8 mouse cellular contexts compared by ENCODE assay signal in the genomic region with DNA sequence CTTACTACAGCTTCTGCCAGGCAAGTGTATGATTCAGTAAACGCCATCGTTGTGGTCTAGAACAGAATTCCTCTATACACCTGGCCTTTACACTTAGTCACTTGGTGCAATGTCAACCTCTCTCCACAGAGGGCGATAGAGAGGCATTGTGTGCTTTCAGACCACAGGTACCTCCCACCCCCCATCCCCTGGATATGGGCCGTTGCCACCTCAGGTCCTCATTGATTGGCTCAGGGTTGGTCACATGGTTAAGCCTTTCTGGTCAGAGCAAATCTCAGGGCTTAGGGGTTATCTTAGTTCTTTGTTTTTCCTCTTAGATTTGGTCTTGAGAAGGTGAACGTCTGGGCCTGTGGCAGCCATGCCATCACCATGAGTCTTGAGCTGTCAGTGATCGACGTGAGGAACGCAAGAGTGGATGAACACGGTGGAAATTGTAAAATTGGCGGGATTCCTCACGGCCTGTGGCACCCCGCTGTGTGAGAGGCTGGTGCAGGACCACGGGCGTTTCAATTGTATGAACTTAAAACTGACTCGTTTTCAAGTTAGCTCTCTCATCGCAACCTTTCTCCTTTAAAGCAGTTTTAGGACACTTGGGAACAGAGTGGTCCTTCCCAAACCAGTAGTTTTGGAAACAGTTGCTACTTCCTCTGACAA. TPM values are rescaled to one million over a fixed set of nuclear protein-coding genes. Genes with fewer than 3 reads are reported as not detected.
DNase-seq lines count a peak whose midpoint lies in the region; ATAC-seq lines count a peak whose summit lies in the region.

No protein-coding gene starts in this region.

- H3K4me3 ChIP-seq in heart, embryonic 10.5 days, result 0 out of 2 replicates have a peak overlapping the region, but pooled peaks have one; percentile 27
- H3K4me3 ChIP-seq in liver, embryonic 13.5 days (replicated peaks), result no peak overlapping the region
- H3K4me3 ChIP-seq in neural tube, embryonic 12.5 days, result no peak overlapping the region

- no peaks in the 10 kb centered on the region for H3K9me3 ChIP-seq in heart, embryonic 10.5 days
- no peaks in the 10 kb centered on the region for H3K9me3 ChIP-seq in liver, embryonic 13.5 days (replicated peaks)
- H3K9me3 ChIP-seq in neural tube, embryonic 12.5 days, result no peaks in the 10 kb centered on the region

- DNase-seq in heart, embryonic 10.5 days (ENCODE audit: low spot score), result no peak
- no peak for DNase-seq in heart, adult 8-10 months (ENCODE audit: low spot score)
- peak; percentile 19 for DNase-seq in adipocyte (ENCODE audit: low spot score)
- DNase-seq in liver, embryonic 13.5 days, result no peak
- DNase-seq in layer of hippocampus, postnatal 36 days, result no peak

- H3K27me3 ChIP-seq in heart, embryonic 10.5 days (ENCODE audit: insufficient read depth, poor library complexity, severe bottlenecking), result peaks cover 79% of the 10 kb centered on the region
- peaks cover 32% of the 10 kb centered on the region for H3K27me3 ChIP-seq in liver, embryonic 13.5 days
- H3K27me3 ChIP-seq in neural tube, embryonic 12.5 days (replicated peaks), result 0 out of 2 replicates have a peak, but pooled peaks cover 5% of the 10 kb centered on the region

- H3K36me3 ChIP-seq in heart, embryonic 10.5 days, result no peaks in the 10 kb centered on the region
- H3K36me3 ChIP-seq in liver, embryonic 13.5 days, result no peaks in the 10 kb centered on the region
- H3K36me3 ChIP-seq in neural tube, embryonic 12.5 days, result no peaks in the 10 kb centered on the region

- peak; percentile 12 to 35; a peak in 1 of 4 replicates for ATAC-seq in hematopoietic stem cell, adult 5-6 weeks (replicated peaks in 1 of 2; ENCODE audit: insufficient read depth in 1 of 2, low FRiP score in 2 of 2, low TSS enrichment in 1 of 2, low read depth in 1 of 2, poor library complexity in 2 of 2, severe bottlenecking in 2 of 2)
- ATAC-seq in liver, embryonic 13.5 days (ENCODE audit: low read depth), result peak; percentile 35; the same call in 1 of the 2 replicates
- peak; percentile 65; the same call in 1 of the 2 replicates for ATAC-seq in neural tube, embryonic 12.5 days (ENCODE audit: low FRiP score, low read depth)
- no peak for ATAC-seq in monocyte, adult 5-6 weeks (replicated peaks; ENCODE audit: insufficient number of reproducible peaks, low FRiP score, low TSS enrichment, poor library complexity, severe bottlenecking)

- WGBS in heart, embryonic 10.5 days, result 11% methylated on average over 16 of the region's 16 CpGs
- WGBS in liver, embryonic 13.5 days (ENCODE audit: insufficient replicate concordance), result 12% methylated on average over 16 of the region's 16 CpGs
- 14% methylated on average over 16 of the region's 16 CpGs for WGBS in neural tube, embryonic 12.5 days

- H3K4me2 ChIP-seq in liver, embryonic 13.5 days, result no peak overlapping the region
- peak overlapping the region; percentile 38 for H3K4me2 ChIP-seq in neural tube, embryonic 12.5 days (replicated peaks)

- H3K27ac ChIP-seq in heart, embryonic 10.5 days, result no peak overlapping the region
- H3K27ac ChIP-seq in liver, embryonic 13.5 days, result no peak overlapping the region
- H3K27ac ChIP-seq in neural tube, embryonic 12.5 days, result no peak overlapping the region

- H3K4me1 ChIP-seq in heart, embryonic 10.5 days, result peaks cover 14% of the 10 kb centered on the region
- H3K4me1 ChIP-seq in liver, embryonic 13.5 days (replicated peaks), result no peaks in the 10 kb centered on the region
- H3K4me1 ChIP-seq in neural tube, embryonic 12.5 days, result no peaks in the 10 kb centered on the region

- no peak overlapping the region for H3K9ac ChIP-seq in liver, embryonic 13.5 days
- no peak overlapping the region for H3K9ac ChIP-seq in neural tube, embryonic 12.5 days

RNA-seq across cellular contexts. Expression of gene Mocs3, which starts 22.3 kb away (rescaled TPM):
- 5.3 and 7.3 TPM in 2 replicates for polyA plus RNA-seq in heart, embryonic 10.5 days (2016; fragmentation: Nextera tagmentation; extraction: Ambion mirVana)
- total RNA-seq in heart, adult 8-10 months (2022), result 1 to 10 TPM; 7.3 to 9.7 (median 7.8) TPM
- 2.5 and 5.1 TPM in 2 replicates for total RNA-seq in hematopoietic stem cell, adult 5-6 weeks (2017)
- 3.4 and 3.9 TPM in 2 replicates for polyA plus RNA-seq in liver, embryonic 13.5 days (2015; fragmentation: Nextera tagmentation; extraction: Ambion mirVana)
- polyA plus RNA-seq in neural tube, embryonic 12.5 days (2016; fragmentation: Nextera tagmentation; extraction: Ambion mirVana), result 12.5 TPM in 2 replicates
- total RNA-seq in monocyte, adult 5-6 weeks (2017), result 1.9 to 6.0 TPM (median 5.3 TPM) in 3 replicates
- 10 to 100 TPM; 16.3 to 17.8 TPM for total RNA-seq in layer of hippocampus, postnatal 36 days (2021)

RNA-seq across cellular contexts. Expression of gene Dpm1, which starts 22.4 kb away (rescaled TPM):
- 79.5 and 84.1 TPM in 2 replicates for polyA plus RNA-seq in heart, embryonic 10.5 days (2016; fragmentation: Nextera tagmentation; extraction: Ambion mirVana)
- 10 to 100 TPM; 63.2 to 95.5 (median 78.2) TPM for total RNA-seq in heart, adult 8-10 months (2022)
- total RNA-seq in hematopoietic stem cell, adult 5-6 weeks (2017), result 52.0 and 66.1 TPM in 2 replicates
- 101 and 106 TPM in 2 replicates for polyA plus RNA-seq in liver, embryonic 13.5 days (2015; fragmentation: Nextera tagmentation; extraction: Ambion mirVana)
- polyA plus RNA-seq in neural tube, embryonic 12.5 days (2016; fragmentation: Nextera tagmentation; extraction: Ambion mirVana), result 70.4 and 79.4 TPM in 2 replicates
- 44.5 to 113 TPM (median 82.0 TPM) in 3 replicates for total RNA-seq in monocyte, adult 5-6 weeks (2017)
- total RNA-seq in layer of hippocampus, postnatal 36 days (2021), result 10 to 100 TPM; 79.7 to 84.2 TPM

RNA-seq across cellular contexts. Expression of gene Gm20716, which starts 22.6 kb away (rescaled TPM):
- 12.5 and 16.6 TPM in 2 replicates for polyA plus RNA-seq in heart, embryonic 10.5 days (2016; fragmentation: Nextera tagmentation; extraction: Ambion mirVana)
- 10 to 100 TPM; 16.1 to 23.2 (median 19.1) TPM for total RNA-seq in heart, adult 8-10 months (2022)
- 54.6 and 68.7 TPM in 2 replicates for total RNA-seq in hematopoietic stem cell, adult 5-6 weeks (2017)
- 4.4 and 5.0 TPM in 2 replicates for polyA plus RNA-seq in liver, embryonic 13.5 days (2015; fragmentation: Nextera tagmentation; extraction: Ambion mirVana)
- 18.6 and 22.8 TPM in 2 replicates for polyA plus RNA-seq in neural tube, embryonic 12.5 days (2016; fragmentation: Nextera tagmentation; extraction: Ambion mirVana)
- total RNA-seq in monocyte, adult 5-6 weeks (2017), result 34.9 to 50.7 TPM (median 37.1 TPM) in 3 replicates
- 10 to 100 TPM; 30.1 to 34.0 TPM for total RNA-seq in layer of hippocampus, postnatal 36 days (2021)

RNA-seq across cellular contexts. Expression of gene Kcng1, which starts 28.8 kb away (rescaled TPM):
- 2.6 and 4.2 TPM in 2 replicates for polyA plus RNA-seq in heart, embryonic 10.5 days (2016; fragmentation: Nextera tagmentation; extraction: Ambion mirVana)
- total RNA-seq in heart, adult 8-10 months (2022), result not detected
- total RNA-seq in hematopoietic stem cell, adult 5-6 weeks (2017), result 0.74 and 1.0 TPM in 2 replicates
- polyA plus RNA-seq in liver, embryonic 13.5 days (2015; fragmentation: Nextera tagmentation; extraction: Ambion mirVana), result 0.10 TPM in 2 replicates
- 0.42 and 0.48 TPM in 2 replicates for polyA plus RNA-seq in neural tube, embryonic 12.5 days (2016; fragmentation: Nextera tagmentation; extraction: Ambion mirVana)
- not detected in 3 replicates for total RNA-seq in monocyte, adult 5-6 weeks (2017)
- total RNA-seq in layer of hippocampus, postnatal 36 days (2021), result 10 to 100 TPM; 36.3 to 39.0 TPM

RNA-seq across cellular contexts. Expression of gene Adnp, which starts 45.9 kb away (rescaled TPM):
- 2.2 and 2.5 TPM in 2 replicates for polyA plus RNA-seq in heart, embryonic 10.5 days (2016; fragmentation: Nextera tagmentation; extraction: Ambion mirVana)
- 10 to 100 TPM; 23.1 to 24.3 (median 23.7) TPM for total RNA-seq in heart, adult 8-10 months (2022)
- total RNA-seq in hematopoietic stem cell, adult 5-6 weeks (2017), result 9.3 and 11.3 TPM in 2 replicates
- 0.71 and 0.91 TPM in 2 replicates for polyA plus RNA-seq in liver, embryonic 13.5 days (2015; fragmentation: Nextera tagmentation; extraction: Ambion mirVana)
- polyA plus RNA-seq in neural tube, embryonic 12.5 days (2016; fragmentation: Nextera tagmentation; extraction: Ambion mirVana), result 24.4 and 32.1 TPM in 2 replicates
- total RNA-seq in monocyte, adult 5-6 weeks (2017), result 1.2 to 9.1 TPM in 2 of 3 replicates, not detected in the other
- total RNA-seq in layer of hippocampus, postnatal 36 days (2021), result 10 to 100 TPM; 84.3 to 90.6 TPM
